ENCODE assay signal across 20 mouse cellular contexts in genomic region chr5:116269212-116270145, GRCm38 (mm10). TPM values are rescaled to one million over a fixed set of nuclear protein-coding genes. Genes with fewer than 3 reads are reported as not detected.
DNase-seq lines count a peak whose midpoint lies in the region; ATAC-seq and TF ChIP-seq lines count a peak whose summit lies in the region.
"Had no signal": no experiment of that assay in that cellular context is flagged by ENCODE, and none has a peak within 500 bp of the region (broad histone marks: within the 10 kb centered on the region; RNA-seq: fewer than 3 reads in every experiment).

No protein-coding gene starts in this region.

- WGBS in hindbrain, postnatal 0 days, result 54% methylated on average over 17 of the region's 17 CpGs
- 89% methylated on average over 17 of the region's 17 CpGs for WGBS in hindbrain, embryonic 11.5 days
- WGBS in midbrain, embryonic 15.5 days, result 58% methylated on average over 17 of the region's 17 CpGs
- 82% methylated on average over 17 of the region's 17 CpGs for WGBS in midbrain, embryonic 10.5 days
- 57% methylated on average over 17 of the region's 17 CpGs for WGBS in limb, embryonic 14.5 days
- 68% methylated on average over 17 of the region's 17 CpGs for WGBS in stomach, postnatal 0 days

- no peak overlapping the region for H3K27ac ChIP-seq in hindbrain, postnatal 0 days
- no peak overlapping the region for H3K27ac ChIP-seq in hindbrain, embryonic 11.5 days (ENCODE audit: low read depth, low read length)
- H3K27ac ChIP-seq in midbrain, embryonic 15.5 days, result no peak overlapping the region
- no peak overlapping the region for H3K27ac ChIP-seq in midbrain, embryonic 10.5 days (replicated peaks)
- H3K27ac ChIP-seq in limb, embryonic 14.5 days (replicated peaks; ENCODE audit: low read depth, low read length), result no peak overlapping the region
- peak overlapping the region; percentile 67 for H3K27ac ChIP-seq in stomach, postnatal 0 days (replicated peaks)
- H3K27ac ChIP-seq: heart, embryonic 15.5 days; left cerebral cortex, adult 2 months; lung, embryonic 15.5 days; midbrain, embryonic 12.5 days; neural tube, embryonic 13.5 days had no signal

- peaks cover 16% of the 10 kb centered on the region for H3K4me1 ChIP-seq in hindbrain, postnatal 0 days (ENCODE audit: insufficient read depth, low read length)
- H3K4me1 ChIP-seq in hindbrain, embryonic 11.5 days (replicated peaks; ENCODE audit: control insufficient read depth, insufficient read depth, low read length), result no peaks in the 10 kb centered on the region
- H3K4me1 ChIP-seq in midbrain, embryonic 15.5 days, result peaks cover 25% of the 10 kb centered on the region
- H3K4me1 ChIP-seq in midbrain, embryonic 10.5 days, result peaks cover 12% of the 10 kb centered on the region
- H3K4me1 ChIP-seq in limb, embryonic 14.5 days (ENCODE audit: control insufficient read depth, insufficient read depth, low read length), result peaks cover 20% of the 10 kb centered on the region
- H3K4me1 ChIP-seq in stomach, postnatal 0 days (replicated peaks; ENCODE audit: control insufficient read depth, insufficient read depth), result no peaks in the 10 kb centered on the region; the same call in 1 of the 2 replicates

- DNase-seq in hindbrain, postnatal 0 days (ENCODE audit: low spot score), result peak; percentile 55
- no peak for DNase-seq in hindbrain, embryonic 11.5 days (ENCODE audit: low spot score)
- DNase-seq in midbrain, embryonic 10.5 days (ENCODE audit: low spot score), result no peak
- DNase-seq in limb, embryonic 14.5 days (ENCODE audit: low spot score), result peak; percentile 52
- DNase-seq in stomach, postnatal 0 days (ENCODE audit: low spot score), result no peak
- DNase-seq in spleen, adult 18-20 months, result no peak
- DNase-seq: cerebellum, adult 11-12 months; liver; thymus, adult 18-20 months had no signal

- H3K4me3 ChIP-seq in hindbrain, postnatal 0 days (ENCODE audit: low read length), result no peak overlapping the region
- no peak overlapping the region for H3K4me3 ChIP-seq in hindbrain, embryonic 11.5 days (ENCODE audit: low read depth, low read length)
- no peak overlapping the region for H3K4me3 ChIP-seq in midbrain, embryonic 15.5 days
- no peak overlapping the region for H3K4me3 ChIP-seq in midbrain, embryonic 10.5 days
- H3K4me3 ChIP-seq in limb, embryonic 14.5 days (replicated peaks; ENCODE audit: low read length), result no peak overlapping the region
- no peak overlapping the region for H3K4me3 ChIP-seq in stomach, postnatal 0 days (ENCODE audit: low read depth, low read length)
- H3K4me3 ChIP-seq: heart, embryonic 15.5 days; left cerebral cortex, adult 2 months; lung, embryonic 15.5 days; midbrain, embryonic 12.5 days; neural tube, embryonic 13.5 days had no signal

- no peak for TF ChIP-seq EP300 in stomach, postnatal 0 days (optimal IDR thresholded peaks at IDR 0.05)

- no peaks in the 10 kb centered on the region for H3K9me3 ChIP-seq in hindbrain, postnatal 0 days (ENCODE audit: low read length)
- no peaks in the 10 kb centered on the region for H3K9me3 ChIP-seq in hindbrain, embryonic 11.5 days (ENCODE audit: control insufficient read depth, low read length)
- H3K9me3 ChIP-seq in midbrain, embryonic 15.5 days, result no peaks in the 10 kb centered on the region
- H3K9me3 ChIP-seq in midbrain, embryonic 10.5 days (replicated peaks), result no peaks in the 10 kb centered on the region
- no peaks in the 10 kb centered on the region for H3K9me3 ChIP-seq in limb, embryonic 14.5 days (ENCODE audit: control insufficient read depth, low read length)
- no peaks in the 10 kb centered on the region for H3K9me3 ChIP-seq in stomach, postnatal 0 days (ENCODE audit: control insufficient read depth, low read length)
- H3K9me3 ChIP-seq: heart, embryonic 15.5 days; lung, embryonic 15.5 days; midbrain, embryonic 12.5 days; neural tube, embryonic 13.5 days had no signal

- no peak overlapping the region for H3K9ac ChIP-seq in hindbrain, postnatal 0 days (replicated peaks; ENCODE audit: low read length)
- H3K9ac ChIP-seq in hindbrain, embryonic 11.5 days (ENCODE audit: low read depth, low read length), result no peak overlapping the region
- H3K9ac ChIP-seq in midbrain, embryonic 15.5 days, result no peak overlapping the region
- H3K9ac ChIP-seq in limb, embryonic 14.5 days (ENCODE audit: low read depth, low read length, severe bottlenecking), result no peak overlapping the region
- H3K9ac ChIP-seq in stomach, postnatal 0 days (ENCODE audit: low read length), result no peak overlapping the region
- H3K9ac ChIP-seq: heart, embryonic 15.5 days; lung, embryonic 15.5 days; midbrain, embryonic 12.5 days; neural tube, embryonic 13.5 days had no signal

- no peak for TF ChIP-seq CTCF in hindbrain, postnatal 0 days (IDR thresholded peaks at IDR 0.05; ENCODE audit: low read depth)
- TF ChIP-seq CTCF in stomach, postnatal 0 days (IDR thresholded peaks at IDR 0.05; ENCODE audit: low read depth), result no peak

- no peaks in the 10 kb centered on the region for H3K36me3 ChIP-seq in hindbrain, postnatal 0 days (ENCODE audit: insufficient read depth, low read length)
- H3K36me3 ChIP-seq in hindbrain, embryonic 11.5 days (ENCODE audit: control insufficient read depth, insufficient read depth, low read length), result no peaks in the 10 kb centered on the region
- no peaks in the 10 kb centered on the region for H3K36me3 ChIP-seq in midbrain, embryonic 15.5 days (replicated peaks)
- H3K36me3 ChIP-seq in midbrain, embryonic 10.5 days, result no peaks in the 10 kb centered on the region
- no peaks in the 10 kb centered on the region for H3K36me3 ChIP-seq in limb, embryonic 14.5 days (ENCODE audit: control insufficient read depth, insufficient read depth, low read length)
- no peaks in the 10 kb centered on the region for H3K36me3 ChIP-seq in stomach, postnatal 0 days (ENCODE audit: control insufficient read depth, insufficient read depth, low read length)
- H3K36me3 ChIP-seq: heart, embryonic 15.5 days; lung, embryonic 15.5 days; midbrain, embryonic 12.5 days; neural tube, embryonic 13.5 days had no signal

- TF ChIP-seq POLR2A in limb, embryonic 14.5 days (IDR thresholded peaks at IDR 0.05; ENCODE audit: borderline replicate concordance, extremely low read depth, insufficient read depth, insufficient read length), result no peak

- no peak overlapping the region for H3K4me2 ChIP-seq in hindbrain, postnatal 0 days (ENCODE audit: low read depth, low read length)
- H3K4me2 ChIP-seq in hindbrain, embryonic 11.5 days (replicated peaks; ENCODE audit: low read depth, low read length), result no peak overlapping the region
- no peak overlapping the region for H3K4me2 ChIP-seq in midbrain, embryonic 15.5 days
- H3K4me2 ChIP-seq in limb, embryonic 14.5 days (replicated peaks; ENCODE audit: low read depth, low read length, severe bottlenecking), result no peak overlapping the region
- H3K4me2 ChIP-seq in stomach, postnatal 0 days (replicated peaks; ENCODE audit: low read depth), result no peak overlapping the region
- H3K4me2 ChIP-seq: heart, embryonic 15.5 days; lung, embryonic 15.5 days; midbrain, embryonic 12.5 days; neural tube, embryonic 13.5 days had no signal

- no peaks in the 10 kb centered on the region for H3K27me3 ChIP-seq in hindbrain, postnatal 0 days (ENCODE audit: insufficient read depth, low read length)
- H3K27me3 ChIP-seq in hindbrain, embryonic 11.5 days (ENCODE audit: control insufficient read depth, insufficient read depth, low read length), result no peaks in the 10 kb centered on the region
- no peaks in the 10 kb centered on the region for H3K27me3 ChIP-seq in midbrain, embryonic 15.5 days (replicated peaks)
- H3K27me3 ChIP-seq in midbrain, embryonic 10.5 days (ENCODE audit: low read depth, poor library complexity, severe bottlenecking), result no peaks in the 10 kb centered on the region
- H3K27me3 ChIP-seq in limb, embryonic 14.5 days (ENCODE audit: control insufficient read depth, insufficient read depth, low read length), result no peaks in the 10 kb centered on the region
- no peaks in the 10 kb centered on the region for H3K27me3 ChIP-seq in stomach, postnatal 0 days (ENCODE audit: control insufficient read depth, insufficient read depth, low read length)
- H3K27me3 ChIP-seq: CH12.LX; heart, embryonic 15.5 days; lung, embryonic 15.5 days; neural tube, embryonic 13.5 days had no signal

- 0 out of 2 replicates have a peak, but pooled peaks have one; percentile 31 for ATAC-seq in hindbrain, postnatal 0 days
- no peak for ATAC-seq in hindbrain, embryonic 11.5 days (ENCODE audit: low FRiP score)
- ATAC-seq in midbrain, embryonic 15.5 days (replicated peaks), result peak; percentile 53; the same call in 1 of the 2 replicates
- no peak for ATAC-seq in limb, embryonic 14.5 days (ENCODE audit: low FRiP score, low read depth)
- ATAC-seq in stomach, postnatal 0 days (ENCODE audit: low FRiP score, low TSS enrichment), result peak; percentile 64; the same call in 1 of the 2 replicates
- ATAC-seq: inflammation-experienced regulatory T-cells, adult 6 months; Patski had no signal

RNA-seq across cellular contexts. Expression of gene Ccdc60, which starts 19.3 kb away (rescaled TPM):
- 0.73 and 0.79 TPM in 2 replicates for total RNA-seq in hindbrain, postnatal 0 days (2014; rRNA removed)
- polyA plus RNA-seq in hindbrain, postnatal 0 days (2015; fragmentation: Nextera tagmentation; extraction: Ambion mirVana), result 2.3 and 2.7 TPM in 2 replicates
- 2.0 and 2.2 TPM in 2 replicates for polyA plus RNA-seq in hindbrain, embryonic 11.5 days (2014; fragmentation: Nextera tagmentation; extraction: Ambion mirVana)
- 2.6 and 3.1 TPM in 2 replicates for polyA plus RNA-seq in midbrain, embryonic 15.5 days (2015; fragmentation: Nextera tagmentation; extraction: Ambion mirVana)
- polyA plus RNA-seq in midbrain, embryonic 10.5 days (2016; fragmentation: Nextera tagmentation; extraction: Ambion mirVana), result 1.7 and 2.1 TPM in 2 replicates
- 1.3 and 1.4 TPM in 2 replicates for polyA plus RNA-seq in limb, embryonic 14.5 days (2012; rRNA removed)
- polyA plus RNA-seq in limb, embryonic 14.5 days (2014; fragmentation: Nextera tagmentation; extraction: Ambion mirVana), result 0.80 and 1.6 TPM in 2 replicates
- 1.3 and 1.4 TPM in 2 replicates for polyA plus RNA-seq in stomach, postnatal 0 days (2015; fragmentation: Nextera tagmentation; extraction: Ambion mirVana)
- total RNA-seq: CH12.LX; granulocyte monocyte progenitor cell, adult 5-6 weeks had no signal
- polyA plus RNA-seq: Patski; spleen, adult 2 months had no signal

Comparison
In these comparisons a context has a peak if more than half of its experiments do, and no peak if none do; other contexts are left out.
1. ATAC-seq: peak in hindbrain, postnatal 0 days (single experiment), midbrain, embryonic 15.5 days (single experiment) and stomach, postnatal 0 days (single experiment); none in hindbrain, embryonic 11.5 days (single experiment) and limb, embryonic 14.5 days (single experiment).
2. DNase-seq: peak in hindbrain, postnatal 0 days (single experiment) and limb, embryonic 14.5 days (single experiment); none in hindbrain, embryonic 11.5 days (single experiment), midbrain, embryonic 10.5 days (single experiment), stomach, postnatal 0 days (single experiment) and spleen, adult 18-20 months (0 of 2).